Mouse (Mus musculus) hindbrain, embryonic 12.5 days (tissue): ENCODE results near the gene Myh3. TPM values are rescaled to one million over a fixed set of nuclear protein-coding genes. Genes with fewer than 3 reads are reported as not detected.

ENCODE experiments used
- ATAC-seq: fragments of 200-750 bp; cut with Nextera tagmentation; 2 replicates; pipeline ENCODE4 v1.8.0; 2017; ENCODE audit warnings: moderate TSS enrichment; ENCODE audit not compliant: low FRiP score
- H3K27ac ChIP-seq: fragments of 300-500 bp; sonication (generic); 2 replicates; pipeline ENCODE4 v1.5.1; 2016; ENCODE audit warnings: mild to moderate bottlenecking
- H3K27me3 ChIP-seq: fragments of 300-500 bp; sonication (generic); 2 replicates; pipeline ENCODE4 v1.6.1; 2016; ENCODE audit warnings: mild to moderate bottlenecking
- H3K36me3 ChIP-seq: fragments of 300-500 bp; sonication (generic); 2 replicates; pipeline ENCODE4 v1.6.1; 2016; ENCODE audit warnings: mild to moderate bottlenecking
- H3K4me1 ChIP-seq: fragments of 300-500 bp; sonication (generic); 2 replicates; pipeline ENCODE4 v1.6.1; 2016
- H3K4me2 ChIP-seq: fragments of 300-500 bp; sonication (generic); replicated peaks from 2 replicates; pipeline ENCODE4 v1.6.1; 2016; ENCODE audit warnings: mild to moderate bottlenecking
- H3K4me3 ChIP-seq: fragments of 300-500 bp; sonication (generic); 2 replicates; pipeline ENCODE4 v1.5.1; 2016; ENCODE audit warnings: mild to moderate bottlenecking
- H3K9ac ChIP-seq: fragments of 300-500 bp; sonication (generic); 2 replicates; pipeline ENCODE4 v1.6.1; 2016; ENCODE audit warnings: mild to moderate bottlenecking, moderate library complexity
- H3K9me3 ChIP-seq: fragments of 300-500 bp; sonication (generic); replicated peaks from 2 replicates; pipeline ENCODE4 v1.6.1; 2016; ENCODE audit warnings: mild to moderate bottlenecking
- WGBS: fragments of 180-500 bp; shearing (Covaris S2); methylation state at CpG from one replicate; pipeline ENCODE4 v1.1.7; 2016; 5-methylcytosine and 5-hydroxymethylcytosine counted together
- polyA plus RNA-seq: library from polyadenylated mRNA; unstranded; fragments of >200 nt; fragmentation: Nextera tagmentation; extraction: Ambion mirVana; gene quantifications from 2 replicates; pipeline ENCODE4 v1.2.1, GENCODE M21; 2016

The Myh3 gene
- polyA plus RNA-seq, 1 experiment from 2014 or later = 4.3 TPM

DNA sequence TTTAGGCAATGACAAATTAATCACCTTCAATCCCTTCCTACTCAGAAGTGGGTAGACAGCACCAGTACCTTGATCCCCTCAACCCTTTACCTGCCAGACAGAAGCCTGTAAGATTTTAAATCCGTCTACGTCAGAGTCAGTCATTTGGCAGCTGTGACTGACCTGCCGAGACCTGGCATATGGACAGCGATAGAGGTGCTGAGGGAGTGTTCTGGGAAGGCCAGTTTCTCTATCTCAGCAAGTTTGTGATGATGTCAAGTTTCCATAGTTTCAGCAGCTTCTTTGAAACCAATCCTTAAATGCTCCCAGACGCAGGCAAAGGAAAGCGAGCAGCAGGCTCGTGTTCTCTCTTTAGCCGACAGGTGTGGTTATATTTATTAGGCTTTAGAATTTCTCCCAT, 61.5 kb downstream of the Myh3 start:
- Histone ChIP-seq H3K4me2 (no peak overlapping the region), H3K27ac (no peak overlapping the region), H3K9me3 (no peaks in the 10 kb centered on the region), H3K27me3 (no peaks in the 10 kb centered on the region), H3K36me3 (no peaks in the 10 kb centered on the region), H3K4me3 (no peak overlapping the region), H3K9ac (no peak overlapping the region), H3K4me1 (no peaks in the 10 kb centered on the region)
- ATAC-seq = no peak
- WGBS = 81% methylated on average over 8 of the region's 8 CpGs

DNA sequence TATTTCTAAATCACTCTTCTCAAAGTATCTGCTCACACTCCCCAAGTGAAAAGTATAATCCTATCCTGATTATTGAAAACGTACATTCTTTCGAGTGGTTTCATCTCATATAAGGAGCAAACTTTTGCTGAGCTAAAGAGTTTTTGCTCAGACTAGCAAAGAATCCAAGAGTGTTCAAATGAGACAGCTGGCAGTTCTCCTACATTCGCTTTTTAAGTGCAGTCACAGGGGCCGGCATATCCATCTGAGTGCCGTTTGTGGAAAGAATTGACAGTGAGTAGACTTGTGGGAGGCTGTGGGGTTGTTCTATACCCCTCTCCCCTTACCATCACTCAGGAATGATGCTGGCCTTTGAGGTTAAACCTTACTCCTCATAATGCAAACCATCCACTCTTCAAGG, 62.1 kb downstream of the Myh3 start:
- ATAC-seq = no peak
- Histone ChIP-seq H3K27ac (no peak overlapping the region), H3K9ac (no peak overlapping the region), H3K4me3 (no peak overlapping the region), H3K4me2 (no peak overlapping the region), H3K36me3 (no peaks in the 10 kb centered on the region), H3K9me3 (no peaks in the 10 kb centered on the region), H3K4me1 (no peaks in the 10 kb centered on the region), H3K27me3 (no peaks in the 10 kb centered on the region)
- WGBS = 81% methylated on average over 5 of the region's 5 CpGs

DNA sequence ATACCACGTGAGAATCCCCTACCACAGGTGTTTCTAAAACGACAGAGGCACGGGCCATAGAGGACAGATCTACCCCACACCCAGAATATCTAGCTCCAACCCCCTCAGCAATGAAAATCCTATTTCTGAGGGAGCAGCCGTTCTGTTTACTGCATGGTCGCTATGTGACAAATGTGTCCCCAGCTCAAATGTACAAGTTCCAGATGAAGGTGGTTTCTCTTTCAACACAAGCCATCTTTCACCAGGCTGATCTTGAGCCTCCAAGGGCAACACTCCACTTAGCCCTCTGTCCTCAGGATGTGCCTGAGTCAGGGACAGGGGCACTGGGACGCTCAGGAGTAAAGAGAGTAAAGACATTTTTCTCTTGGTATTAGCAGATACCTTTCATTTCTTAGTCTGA, 62.9 kb downstream of the Myh3 start:
- Histone ChIP-seq H3K27me3 (no peaks in the 10 kb centered on the region), H3K4me2 (no peak overlapping the region), H3K4me1 (no peaks in the 10 kb centered on the region), H3K9ac (no peak overlapping the region), H3K4me3 (no peak overlapping the region), H3K36me3 (no peaks in the 10 kb centered on the region), H3K9me3 (no peaks in the 10 kb centered on the region), H3K27ac (no peak overlapping the region)
- no peak for ATAC-seq
- WGBS = 86% methylated on average over 6 of the region's 6 CpGs

DNA sequence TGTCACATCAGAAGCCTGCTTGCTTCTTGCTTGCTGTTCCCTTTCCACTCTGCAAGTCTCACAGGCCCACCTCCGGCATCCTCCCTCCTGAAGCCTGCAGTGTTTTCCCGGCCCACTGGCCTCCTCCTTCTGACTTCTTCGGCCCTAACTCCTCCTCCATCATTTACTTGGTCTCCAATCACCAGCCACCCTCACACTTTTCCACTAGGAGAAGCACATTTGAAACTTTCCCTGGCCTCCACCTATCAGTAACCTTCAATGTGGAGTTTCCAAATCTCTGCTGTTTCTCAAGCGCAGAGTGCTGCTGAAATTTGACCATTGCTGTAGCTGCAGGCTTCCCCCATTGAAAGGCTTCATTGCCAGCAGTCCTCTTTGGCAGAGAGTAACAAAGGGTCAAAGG, 63.9 kb downstream of the Myh3 start:
- Histone ChIP-seq H3K4me1 (no peaks in the 10 kb centered on the region), H3K9ac (no peak overlapping the region), H3K4me3 (no peak overlapping the region), H3K4me2 (no peak overlapping the region), H3K36me3 (no peaks in the 10 kb centered on the region), H3K27ac (no peak overlapping the region), H3K27me3 (no peaks in the 10 kb centered on the region), H3K9me3 (no peaks in the 10 kb centered on the region)
- WGBS = 68% methylated on average over 4 of the region's 4 CpGs
- ATAC-seq = no peak

DNA sequence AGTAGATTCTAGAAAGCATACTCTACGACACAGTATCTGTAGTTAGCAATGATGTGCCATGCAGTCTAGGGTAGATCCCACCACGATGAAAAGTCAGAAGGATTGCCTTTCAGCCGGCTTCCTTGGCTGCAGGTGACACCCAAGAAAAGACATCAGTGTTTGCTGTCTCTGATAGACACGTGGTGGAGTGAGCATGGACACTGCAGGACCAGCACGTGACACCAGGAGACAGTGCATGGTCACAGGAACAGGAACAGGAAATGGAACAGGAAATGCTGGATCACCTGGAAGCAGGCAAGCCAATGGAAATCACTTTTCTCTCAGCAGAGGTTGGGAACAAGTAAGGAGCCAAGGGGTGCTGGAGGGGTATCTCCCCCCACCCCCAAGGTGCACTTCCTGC, 65.0 kb downstream of the Myh3 start:
- no peak for ATAC-seq
- Histone ChIP-seq H3K9me3 (no peaks in the 10 kb centered on the region), H3K9ac (no peak overlapping the region), H3K27me3 (no peaks in the 10 kb centered on the region), H3K4me3 (no peak overlapping the region), H3K27ac (no peak overlapping the region), H3K4me1 (no peaks in the 10 kb centered on the region), H3K4me2 (no peak overlapping the region), H3K36me3 (no peaks in the 10 kb centered on the region)
- 87% methylated on average over 5 of the region's 5 CpGs for WGBS

DNA sequence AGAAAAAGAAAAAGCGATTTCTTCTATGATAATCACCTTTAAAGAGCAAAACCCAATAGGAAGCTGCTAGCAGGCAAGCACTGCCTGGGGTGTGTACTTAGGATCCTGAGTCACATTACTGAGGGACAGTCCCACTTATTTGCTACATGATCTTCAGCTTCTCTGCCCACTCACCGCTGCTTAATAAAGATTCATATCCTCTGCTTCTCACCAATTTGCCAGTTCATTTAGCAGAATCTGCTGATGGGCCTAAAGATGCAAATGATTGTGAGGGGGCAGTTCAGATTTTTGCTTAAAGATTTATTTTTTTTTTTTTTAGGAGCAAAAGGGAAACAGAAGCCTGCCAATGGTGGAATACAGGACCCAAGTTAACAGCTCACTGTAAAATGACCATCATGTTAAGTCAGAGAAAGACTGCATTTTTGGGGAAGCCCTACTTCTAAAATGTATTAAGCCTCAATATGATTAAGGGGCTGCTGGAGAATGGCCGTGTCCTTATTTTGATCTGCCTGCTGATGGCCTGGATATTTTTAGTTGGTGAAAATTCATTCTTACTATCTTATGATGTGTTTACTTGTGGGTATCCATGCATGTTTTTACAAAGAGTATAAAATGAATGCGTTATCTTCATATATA, 65.9 kb downstream of the Myh3 start:
- Histone ChIP-seq H3K9ac (no peak overlapping the region), H3K4me1 (no peaks in the 10 kb centered on the region), H3K9me3 (no peaks in the 10 kb centered on the region), H3K4me2 (no peak overlapping the region), H3K27ac (no peak overlapping the region), H3K36me3 (no peaks in the 10 kb centered on the region), H3K27me3 (no peaks in the 10 kb centered on the region), H3K4me3 (no peak overlapping the region)
- ATAC-seq = no peak
- 89% methylated on average over 4 of the region's 4 CpGs for WGBS

DNA sequence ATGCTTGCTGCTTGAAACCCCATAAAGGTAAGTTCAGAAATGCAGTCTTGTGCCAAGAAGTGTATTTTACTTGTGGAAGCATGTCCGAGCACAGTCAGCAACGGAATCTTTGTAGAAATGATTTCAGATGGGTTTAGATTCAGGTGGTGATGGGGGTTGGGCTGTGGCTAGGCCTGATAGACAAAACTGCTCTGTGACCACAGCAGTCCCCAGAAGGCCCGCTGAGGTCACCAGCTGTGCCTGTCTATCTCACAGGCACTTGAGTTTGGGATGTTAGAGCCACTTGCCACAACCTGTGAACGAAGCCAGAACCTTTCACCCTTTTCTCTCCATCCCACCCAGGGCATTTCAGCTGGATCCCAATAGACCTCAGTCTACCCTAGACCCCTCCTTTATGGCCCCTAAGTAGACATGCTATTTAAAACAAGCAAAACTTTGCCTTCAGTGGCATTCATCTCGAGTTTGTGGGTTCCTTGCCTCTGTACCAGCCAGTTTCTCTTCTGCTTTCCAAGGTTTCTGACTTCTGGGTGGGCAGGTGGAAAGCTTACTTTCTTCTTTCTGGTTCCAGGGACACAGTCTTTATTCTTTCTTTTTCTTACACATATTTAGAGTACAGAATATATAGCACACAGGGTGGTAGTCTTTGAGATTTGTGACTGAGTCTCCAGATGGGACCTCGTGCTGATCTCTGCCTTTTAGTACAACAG, 66.6 kb downstream of the Myh3 start:
- no peak overlapping the region for H3K9ac ChIP-seq
- no peak overlapping the region for H3K27ac ChIP-seq
- WGBS = 65% methylated on average over 6 of the region's 6 CpGs
- H3K4me2 ChIP-seq = no peak overlapping the region
- no peaks in the 10 kb centered on the region for H3K36me3 ChIP-seq
- no peaks in the 10 kb centered on the region for H3K4me1 ChIP-seq
- no peaks in the 10 kb centered on the region for H3K9me3 ChIP-seq
- no peak overlapping the region for H3K4me3 ChIP-seq
- no peak for ATAC-seq
- H3K27me3 ChIP-seq = no peaks in the 10 kb centered on the region

DNA sequence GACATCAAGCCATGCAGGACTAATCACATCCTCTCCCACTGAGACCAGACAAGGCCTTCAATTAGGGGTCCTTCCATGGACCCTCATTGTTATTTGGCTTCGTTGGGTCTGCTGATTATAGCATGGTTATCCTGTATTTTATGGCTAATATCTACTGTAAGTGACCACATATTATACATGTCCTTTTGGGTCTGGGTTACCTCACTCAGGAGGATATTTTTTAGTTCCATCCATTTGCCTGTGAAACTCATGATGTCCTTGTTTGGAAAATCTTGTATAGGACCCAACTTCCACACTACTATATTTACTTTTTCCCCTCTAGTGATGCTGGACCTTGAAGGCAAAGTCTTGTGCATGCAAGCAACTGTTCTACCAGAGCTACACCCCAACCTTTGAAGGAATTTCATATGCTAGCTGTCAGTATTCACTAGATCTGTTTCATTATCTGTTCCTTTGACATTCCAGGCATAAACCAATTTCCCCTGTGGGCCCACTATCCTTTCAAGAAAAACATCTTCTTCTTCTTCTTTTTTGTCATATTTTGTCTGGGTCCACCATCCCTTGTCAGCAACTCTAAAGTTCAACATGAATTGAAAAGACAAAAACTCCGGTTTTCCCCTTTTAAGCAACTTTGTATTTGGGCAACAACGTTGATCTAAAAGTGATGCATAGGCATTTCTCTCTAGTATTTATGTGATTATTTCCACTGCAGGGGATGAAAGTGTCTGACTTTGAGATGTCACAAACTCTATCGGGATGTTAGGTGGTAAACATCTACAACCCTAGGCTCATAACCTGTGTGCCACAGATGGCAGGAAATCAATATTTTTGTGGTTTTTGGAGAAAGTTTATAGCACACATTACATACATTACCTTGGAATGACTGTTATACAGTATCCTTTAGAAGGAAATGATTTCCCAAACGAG, 67.6 kb downstream of the Myh3 start:
- Histone ChIP-seq H3K27ac (no peak overlapping the region), H3K27me3 (no peaks in the 10 kb centered on the region), H3K36me3 (no peaks in the 10 kb centered on the region), H3K4me1 (no peaks in the 10 kb centered on the region), H3K4me2 (no peak overlapping the region), H3K9me3 (no peaks in the 10 kb centered on the region), H3K9ac (no peak overlapping the region), H3K4me3 (no peak overlapping the region)
- WGBS = 86% methylated on average over 5 of the region's 5 CpGs
- ATAC-seq = no peak

DNA sequence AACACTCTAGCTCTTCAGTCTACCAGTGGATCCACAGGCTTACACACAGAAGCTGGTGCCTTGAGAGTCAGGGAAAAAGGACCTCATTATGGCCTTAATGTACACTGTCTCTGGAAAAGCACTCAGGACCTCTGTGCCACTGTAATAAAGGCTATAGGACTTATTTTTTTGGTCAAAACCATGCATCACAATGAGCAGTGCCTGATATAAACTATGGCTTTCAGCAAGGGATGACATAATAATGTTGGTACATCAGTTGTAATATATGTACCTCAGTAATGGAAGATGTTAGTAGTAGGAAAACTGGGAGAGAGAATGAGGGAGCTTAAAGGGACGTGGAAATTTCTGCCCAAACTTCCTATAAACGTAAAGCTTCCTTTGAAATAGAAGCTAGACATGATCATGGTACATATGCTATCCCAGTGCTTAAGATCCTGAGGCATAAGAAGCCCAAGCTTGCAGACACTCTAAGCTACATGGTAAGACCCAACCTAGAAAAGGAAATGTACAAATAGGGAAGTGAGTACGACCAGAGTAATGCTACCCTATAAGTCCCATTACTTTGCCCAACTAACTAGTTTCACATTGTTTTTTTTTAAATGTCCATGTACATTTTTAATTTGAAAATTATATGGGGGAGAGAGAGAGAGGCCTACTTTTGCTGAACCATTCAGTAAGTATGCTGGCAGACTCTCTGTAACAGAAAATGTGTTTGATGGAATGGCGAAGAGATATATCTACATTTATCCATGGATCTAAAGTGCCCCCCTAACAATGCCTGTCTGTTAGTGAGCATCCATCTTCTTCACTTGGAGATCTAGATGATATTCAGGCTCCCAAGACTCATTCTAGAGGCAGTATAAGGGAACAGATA, 68.5 kb downstream of the Myh3 start:
- 91% methylated on average over 4 of the region's 4 CpGs for WGBS
- ATAC-seq = no peak
- Histone ChIP-seq H3K9ac (no peak overlapping the region), H3K27ac (no peak overlapping the region), H3K4me1 (no peaks in the 10 kb centered on the region), H3K36me3 (no peaks in the 10 kb centered on the region), H3K27me3 (no peaks in the 10 kb centered on the region), H3K4me2 (no peak overlapping the region), H3K9me3 (no peaks in the 10 kb centered on the region), H3K4me3 (no peak overlapping the region)

DNA sequence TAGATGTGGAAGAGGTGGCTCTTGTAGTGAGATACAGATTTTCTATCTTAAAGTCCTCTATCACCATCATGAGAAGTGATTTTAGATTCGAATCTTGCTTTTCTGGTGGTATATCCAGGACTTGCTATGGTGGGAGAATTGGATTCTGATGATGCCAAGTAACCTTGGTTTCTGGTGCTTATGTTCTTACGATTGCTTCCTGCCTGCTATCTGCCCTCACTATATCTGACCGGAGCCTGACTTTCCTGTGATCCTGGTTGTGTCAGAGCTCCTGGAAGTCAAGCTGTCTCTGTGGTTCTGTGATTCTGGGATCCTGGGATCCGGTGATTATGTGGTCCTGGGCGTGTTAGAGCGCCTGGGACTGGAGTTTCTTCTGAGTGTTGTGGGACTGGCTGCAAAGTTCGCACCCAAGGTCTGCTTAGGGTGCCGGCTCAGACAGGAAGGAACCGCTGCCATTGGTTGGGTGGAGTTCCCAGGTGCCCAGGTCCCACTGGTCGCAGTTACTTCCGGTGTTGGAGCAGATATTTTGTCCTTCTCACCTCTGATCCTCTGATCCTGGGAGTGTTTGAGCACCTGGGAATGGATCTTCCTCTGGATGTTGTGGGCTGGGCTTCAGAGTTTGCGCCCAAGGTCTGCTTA, 69.3 kb downstream of the Myh3 start:
- no peak overlapping the region for H3K9ac ChIP-seq
- H3K4me2 ChIP-seq = no peak overlapping the region
- H3K27me3 ChIP-seq = no peaks in the 10 kb centered on the region
- no peak for ATAC-seq
- H3K9me3 ChIP-seq = no peaks in the 10 kb centered on the region
- no peaks in the 10 kb centered on the region for H3K36me3 ChIP-seq
- no peaks in the 10 kb centered on the region for H3K4me1 ChIP-seq
- H3K27ac ChIP-seq = no peak overlapping the region
- no peak overlapping the region for H3K4me3 ChIP-seq
- 93% methylated on average over 12 of the region's 12 CpGs for WGBS

DNA sequence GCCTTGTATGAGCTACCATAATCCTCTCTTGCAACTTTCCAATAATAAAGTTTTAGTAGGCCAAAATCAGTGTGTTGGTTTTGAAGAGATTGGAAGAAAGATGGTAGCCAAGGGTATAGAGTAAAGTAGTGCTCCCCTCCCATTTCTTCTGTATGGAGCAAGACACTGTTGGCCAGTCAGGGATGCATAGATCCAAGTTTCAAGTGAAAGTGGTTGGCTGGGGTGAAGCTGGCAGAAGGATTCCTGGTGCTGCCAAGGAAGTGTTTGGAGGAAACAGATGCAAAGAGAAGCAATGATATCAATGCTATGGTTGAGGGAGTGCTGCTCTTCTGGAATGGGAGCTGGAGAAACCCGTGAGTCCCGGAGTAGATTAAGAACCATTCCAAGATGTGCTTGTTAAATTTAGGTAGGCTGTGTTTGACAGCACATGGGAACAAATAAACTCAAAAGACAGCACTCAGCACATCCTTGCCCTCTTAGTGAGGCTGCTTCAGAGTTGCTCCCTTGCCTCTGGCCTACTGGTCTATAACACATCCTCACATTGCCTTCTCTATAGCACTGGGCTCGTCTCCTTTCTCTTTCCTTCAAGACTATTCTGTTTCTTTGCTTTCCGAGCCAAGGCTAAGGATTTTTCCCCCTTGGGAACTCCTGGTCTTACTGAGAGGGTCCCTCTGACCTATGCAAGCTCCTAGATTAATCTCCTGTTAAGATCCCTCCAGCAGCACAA, 70.3 kb downstream of the Myh3 start:
- Histone ChIP-seq H3K4me3 (no peak overlapping the region), H3K27ac (no peak overlapping the region), H3K4me2 (no peak overlapping the region), H3K9ac (no peak overlapping the region), H3K9me3 (no peaks in the 10 kb centered on the region), H3K27me3 (no peaks in the 10 kb centered on the region), H3K4me1 (no peaks in the 10 kb centered on the region), H3K36me3 (no peaks in the 10 kb centered on the region)
- WGBS = 84% methylated on average over 4 of the region's 4 CpGs
- ATAC-seq = no peak
